Mouse (Mus musculus) ES-E14 (cell line): ENCODE measurements at regions not wholly inside any gene's neighbourhood (a gene's known extent, or its start where the extent isn't known, plus 50 kb on each side); places are given as distances from the start of the nearest gene placed in this dataset.

Source experiments
- HCFC1 ChIP-seq: IDR thresholded peaks from 2 replicates; pipeline ENCODE4 v1.6.1; 2012; ENCODE audit warnings: low read length, inconsistent platforms, borderline replicate concordance; ENCODE audit not compliant: insufficient read depth
- ZC3H11A ChIP-seq: IDR thresholded peaks from 2 replicates; pipeline ENCODE4 v1.6.1; 2012; ENCODE audit warnings: low read depth, mild to moderate bottlenecking, inconsistent platforms, low read length, borderline replicate concordance
- ZNF384 ChIP-seq: IDR thresholded peaks from 2 replicates; pipeline ENCODE4 v1.6.1; 2012; ENCODE audit warnings: low read depth, low read length, inconsistent platforms

DNA sequence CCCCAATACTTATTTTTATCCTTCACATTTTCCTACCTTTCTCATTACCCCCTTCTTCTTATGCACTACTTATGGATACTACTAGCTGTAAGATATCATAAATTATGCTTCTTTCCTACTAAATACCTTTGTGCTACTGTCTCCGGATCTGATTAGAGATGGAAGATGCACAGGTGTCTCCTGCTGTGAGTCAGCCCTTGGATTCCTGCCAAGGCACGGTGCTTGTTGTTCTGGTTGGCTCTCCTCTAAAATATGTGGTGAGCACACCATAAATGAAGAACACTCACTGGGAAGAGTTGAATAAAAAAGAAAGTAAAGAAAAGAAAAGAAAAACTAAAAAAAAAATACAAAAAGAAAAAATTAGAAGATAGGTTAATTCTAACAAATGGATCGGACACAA is 181.5 kb upstream of the Tnc start:
- TF ChIP-seq ZC3H11A: no peak
- TF ChIP-seq HCFC1: no peak
- no peak for TF ChIP-seq ZNF384
